Mouse (Mus musculus): ENCODE data around the gene Itgb4. TPM values are rescaled to one million over a fixed set of nuclear protein-coding genes. Genes with fewer than 3 reads are reported as not detected.
"Not testable (repeated sequence)": the region's sequence is repeated elsewhere in the genome, so short reads cannot be mapped to it uniquely, and the experiment has no call there.

Gene Itgb4
- polyA plus RNA-seq, 1 experiment from 2014 or later: 2.9 TPM

DNA sequence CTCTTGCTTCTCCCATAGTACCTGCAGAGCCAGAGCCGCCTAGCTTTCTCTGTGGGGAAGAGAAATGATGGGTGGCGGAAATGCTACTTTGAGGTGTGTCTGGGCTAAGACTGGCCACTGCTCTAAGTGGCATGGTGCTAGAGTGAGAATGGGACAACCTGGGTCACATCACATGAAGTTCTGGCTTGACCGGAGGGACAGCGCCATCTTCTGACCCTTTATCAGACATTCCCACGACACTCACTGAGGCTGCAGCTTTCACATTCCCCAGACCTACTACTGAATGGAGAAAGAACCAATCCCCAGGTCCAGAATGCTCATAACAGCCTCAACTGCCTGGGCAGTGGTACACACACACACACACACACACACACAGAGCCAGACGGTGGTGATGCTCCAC lies 43.6 kb downstream of the Itgb4 start:
- H3K4me3 ChIP-seq (replicated peaks; ENCODE audit: low read depth, low read length): no peak overlapping the region
- ATAC-seq (replicated peaks; ENCODE audit: low FRiP score, low read depth) (peak; percentile 27), DNase-seq (ENCODE audit: low spot score) (peak; percentile 75)
- no peaks in the 10 kb centered on the region for H3K27me3 ChIP-seq (ENCODE audit: insufficient read depth, low read length)
- H3K4me1 ChIP-seq (replicated peaks; ENCODE audit: insufficient read depth, low read length): no peaks in the 10 kb centered on the region
- TF ChIP-seq CTCF (IDR thresholded peaks at IDR 0.05; ENCODE audit: low read depth): peak; percentile 68
- WGBS: 37% methylated on average over 6 of the region's 6 CpGs
- no peak overlapping the region for H3K9ac ChIP-seq (ENCODE audit: low read depth, low read length)
- H3K4me2 ChIP-seq (ENCODE audit: low read length): no peak overlapping the region
- H3K9me3 ChIP-seq (replicated peaks; ENCODE audit: low read length): no peaks in the 10 kb centered on the region
- H3K27ac ChIP-seq: no peak overlapping the region
- peaks cover 4% of the 10 kb centered on the region for H3K36me3 ChIP-seq (ENCODE audit: insufficient read depth, low read length)

DNA sequence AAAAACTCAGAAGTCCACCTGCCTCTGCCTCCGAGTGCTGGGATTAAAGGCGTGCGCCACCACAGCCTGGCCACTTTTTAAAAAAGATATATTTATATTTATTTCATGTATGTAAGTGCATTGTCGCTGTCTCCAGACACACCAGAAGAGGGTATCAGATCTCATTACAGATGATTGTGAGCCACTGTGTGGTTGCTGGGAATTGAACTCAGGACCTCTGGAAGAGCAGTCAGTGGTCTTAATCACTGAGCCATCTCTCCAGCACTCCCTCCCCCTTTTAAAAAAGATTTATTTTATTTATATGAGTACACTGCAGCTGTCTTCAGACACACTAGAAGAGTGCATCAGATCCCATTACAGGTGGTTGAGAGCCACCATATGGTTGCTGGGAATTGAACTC lies 44.4 kb downstream of the Itgb4 start:
- not testable (repeated sequence) for ATAC-seq (replicated peaks; ENCODE audit: low FRiP score, low read depth); H3K27ac ChIP-seq; H3K4me2 ChIP-seq (ENCODE audit: low read length); H3K4me3 ChIP-seq (replicated peaks; ENCODE audit: low read depth, low read length); H3K4me1 ChIP-seq (replicated peaks; ENCODE audit: insufficient read depth, low read length); DNase-seq (ENCODE audit: low spot score); H3K27me3 ChIP-seq (ENCODE audit: insufficient read depth, low read length); H3K36me3 ChIP-seq (ENCODE audit: insufficient read depth, low read length); H3K9ac ChIP-seq (ENCODE audit: low read depth, low read length); H3K9me3 ChIP-seq (replicated peaks; ENCODE audit: low read length)
- 85% methylated on average over 4 of the region's 4 CpGs for WGBS

DNA sequence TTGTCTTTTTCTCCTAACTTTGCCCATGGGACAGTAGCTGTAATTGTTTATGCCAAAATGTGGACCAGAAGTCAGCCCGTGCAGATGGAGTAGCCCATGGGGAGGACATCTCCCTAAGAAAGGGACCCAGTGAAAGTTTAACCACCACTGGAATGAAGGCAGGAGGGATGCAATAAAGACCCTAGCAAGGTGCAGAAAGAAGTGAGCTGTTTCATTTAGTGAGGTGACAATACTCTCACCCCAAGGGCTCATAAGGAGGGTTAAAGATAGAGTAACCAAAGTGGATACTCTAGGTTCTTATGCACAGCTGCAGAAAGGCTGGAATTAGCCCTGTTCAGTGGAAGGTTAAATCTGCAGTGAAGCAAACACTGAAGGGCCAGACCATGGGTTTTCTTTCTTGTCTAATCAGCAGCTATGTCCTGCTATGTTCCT lies 44.9 kb downstream of the Itgb4 start:
- Histone ChIP-seq H3K36me3 (ENCODE audit: insufficient read depth, low read length) (peaks cover 9% of the 10 kb centered on the region), H3K4me1 (replicated peaks; ENCODE audit: insufficient read depth, low read length) (no peaks in the 10 kb centered on the region), H3K9ac (ENCODE audit: low read depth, low read length) (no peak overlapping the region), H3K27ac (no peak overlapping the region), H3K27me3 (ENCODE audit: insufficient read depth, low read length) (no peaks in the 10 kb centered on the region), H3K9me3 (replicated peaks; ENCODE audit: low read length) (no peaks in the 10 kb centered on the region), H3K4me2 (ENCODE audit: low read length) (no peak overlapping the region), H3K4me3 (replicated peaks; ENCODE audit: low read depth, low read length) (no peak overlapping the region)
- DNase-seq (ENCODE audit: low spot score) (peak; percentile 49), ATAC-seq (replicated peaks; ENCODE audit: low FRiP score, low read depth) (0 out of 2 replicates have a peak, but pooled peaks have one; percentile 2)
- no peak for TF ChIP-seq CTCF (IDR thresholded peaks at IDR 0.05; ENCODE audit: low read depth)
- 19% methylated on average over 1 of the region's 1 CpGs for WGBS

DNA sequence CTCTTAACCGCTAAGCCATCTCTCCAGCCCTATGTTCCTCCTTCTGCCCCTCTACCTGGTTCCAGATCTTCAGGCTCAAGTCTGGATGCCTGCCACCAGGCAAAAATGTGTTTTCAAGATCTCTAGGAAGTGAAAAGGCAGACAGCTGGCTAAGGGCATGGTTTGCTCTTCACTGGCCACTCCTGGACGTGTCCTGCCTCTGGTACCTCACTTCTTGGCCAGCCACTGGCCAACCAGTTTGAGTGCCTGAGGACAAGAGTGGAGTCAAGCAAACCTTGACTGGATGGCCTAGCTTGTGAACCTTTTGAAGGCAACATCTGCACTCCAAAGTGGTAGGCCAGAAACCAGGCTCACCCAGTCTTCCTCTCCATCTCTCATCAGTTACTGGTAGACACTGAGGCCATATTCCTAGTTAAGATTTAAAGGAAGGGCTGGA lies 45.5 kb downstream of the Itgb4 start:
- no peaks in the 10 kb centered on the region for H3K9me3 ChIP-seq (replicated peaks; ENCODE audit: low read length)
- H3K4me2 ChIP-seq (ENCODE audit: low read length): no peak overlapping the region
- no peak overlapping the region for H3K9ac ChIP-seq (ENCODE audit: low read depth, low read length)
- DNase-seq (ENCODE audit: low spot score): peak; percentile 40
- ATAC-seq (replicated peaks; ENCODE audit: low FRiP score, low read depth): peak; percentile 18
- peaks cover 9% of the 10 kb centered on the region for H3K36me3 ChIP-seq (ENCODE audit: insufficient read depth, low read length)
- no peaks in the 10 kb centered on the region for H3K4me1 ChIP-seq (replicated peaks; ENCODE audit: insufficient read depth, low read length)
- no peaks in the 10 kb centered on the region for H3K27me3 ChIP-seq (ENCODE audit: insufficient read depth, low read length)
- H3K4me3 ChIP-seq (replicated peaks; ENCODE audit: low read depth, low read length): no peak overlapping the region
- H3K27ac ChIP-seq: 0 out of 2 replicates have a peak overlapping the region, but pooled peaks have one; percentile 26
- TF ChIP-seq CTCF (IDR thresholded peaks at IDR 0.05; ENCODE audit: low read depth): no peak; the same call in 1 of the 2 replicates
- WGBS: 68% methylated on average over 2 of the region's 2 CpGs

DNA sequence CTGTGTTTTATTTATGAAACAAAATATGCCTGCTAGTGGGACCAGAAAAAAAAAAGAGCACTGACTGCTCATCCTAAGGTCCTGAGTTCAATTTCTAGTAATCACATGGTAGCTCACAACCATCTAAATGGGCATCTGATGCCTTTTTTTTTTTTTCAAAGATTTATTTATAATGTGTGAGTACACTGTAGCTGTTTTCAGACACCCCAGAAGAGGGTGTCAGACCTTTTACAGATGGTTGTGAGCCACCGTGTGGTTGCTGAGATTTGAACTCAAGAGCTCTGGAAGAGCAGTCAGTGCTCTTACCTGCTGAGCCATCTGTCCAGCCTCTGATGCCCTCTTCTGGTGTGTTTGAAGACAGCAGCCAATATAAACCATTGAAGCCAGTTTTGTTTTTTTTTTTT lies 46.0 kb downstream of the Itgb4 start:
- Histone ChIP-seq H3K4me1 (replicated peaks; ENCODE audit: insufficient read depth, low read length) (no peaks in the 10 kb centered on the region), H3K4me3 (replicated peaks; ENCODE audit: low read depth, low read length) (no peak overlapping the region), H3K27me3 (ENCODE audit: insufficient read depth, low read length) (no peaks in the 10 kb centered on the region), H3K36me3 (ENCODE audit: insufficient read depth, low read length) (peaks cover 9% of the 10 kb centered on the region), H3K27ac (0 out of 2 replicates have a peak overlapping the region, but pooled peaks have one; percentile 26), H3K9me3 (replicated peaks; ENCODE audit: low read length) (no peaks in the 10 kb centered on the region), H3K4me2 (ENCODE audit: low read length) (no peak overlapping the region), H3K9ac (ENCODE audit: low read depth, low read length) (no peak overlapping the region)
- peak; percentile 62 for TF ChIP-seq CTCF (IDR thresholded peaks at IDR 0.05; ENCODE audit: low read depth)
- ATAC-seq (replicated peaks; ENCODE audit: low FRiP score, low read depth) (no peak), DNase-seq (ENCODE audit: low spot score) (no peak)
- 31% methylated on average over 1 of the region's 1 CpGs for WGBS

DNA sequence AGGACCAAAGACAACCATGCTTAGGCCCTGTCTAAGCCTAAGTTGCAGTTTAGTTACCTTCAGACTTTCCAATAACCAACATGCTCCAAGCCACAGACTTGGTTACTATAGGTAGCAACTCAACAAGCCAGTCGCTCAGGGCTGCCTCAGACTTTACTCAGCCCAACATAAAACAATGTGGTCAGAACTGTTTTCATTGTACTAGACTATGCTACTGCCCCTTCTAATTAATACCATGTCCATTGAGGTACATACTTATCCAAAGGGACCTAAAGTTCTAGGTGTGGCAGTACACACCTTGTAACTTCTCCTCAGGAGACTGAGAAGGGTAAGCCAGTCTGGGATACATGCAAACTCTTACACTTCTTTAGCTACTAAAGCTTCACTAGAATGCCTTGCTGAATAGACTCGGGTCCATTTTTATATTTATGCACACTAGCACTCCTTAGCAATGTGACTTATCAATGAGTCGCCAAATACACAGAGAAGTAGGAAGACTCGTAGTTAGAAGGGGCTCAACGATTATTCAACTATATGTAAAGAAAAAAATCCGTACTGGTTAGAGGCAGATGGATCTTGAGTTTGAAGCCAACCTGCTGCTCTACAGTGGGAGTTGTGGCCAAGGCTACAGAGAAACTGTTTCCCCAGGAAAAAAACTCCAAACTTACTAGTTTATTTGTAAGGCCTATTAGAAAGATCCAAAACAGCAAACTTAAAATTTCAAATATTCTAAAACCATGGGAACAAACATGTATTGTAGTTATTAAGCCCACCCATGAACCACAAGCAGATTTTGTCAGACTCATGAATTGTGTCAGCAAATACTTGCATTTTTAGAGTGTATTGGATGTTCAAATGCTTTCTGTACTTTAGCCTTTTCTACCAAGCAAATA lies 47.1 kb downstream of the Itgb4 start:
- Histone ChIP-seq H3K36me3 (ENCODE audit: insufficient read depth, low read length) (peaks cover 9% of the 10 kb centered on the region), H3K9me3 (replicated peaks; ENCODE audit: low read length) (no peaks in the 10 kb centered on the region), H3K27me3 (ENCODE audit: insufficient read depth, low read length) (no peaks in the 10 kb centered on the region), H3K27ac (no peak overlapping the region), H3K9ac (ENCODE audit: low read depth, low read length) (no peak overlapping the region), H3K4me2 (ENCODE audit: low read length) (peak overlapping the region; percentile 70), H3K4me3 (replicated peaks; ENCODE audit: low read depth, low read length) (peak overlapping the region; percentile 48), H3K4me1 (replicated peaks; ENCODE audit: insufficient read depth, low read length) (no peaks in the 10 kb centered on the region)
- 75% methylated on average over 6 of the region's 6 CpGs for WGBS
- DNase-seq (ENCODE audit: low spot score): no peak
- no peak for ATAC-seq (replicated peaks; ENCODE audit: low FRiP score, low read depth)
- TF ChIP-seq CTCF (IDR thresholded peaks at IDR 0.05; ENCODE audit: low read depth): no peak
